Mouse (Mus musculus) frontal cortex, postnatal 36 days (tissue): ENCODE results near the gene Rapgef5.

Source experiments
- DNase-seq, 2 experiments: peaks; one replicate each; pipeline ENCODE4 v3.0.0; 2022; ENCODE audit warnings: low spot score in 2 of 2

Rapgef5 gene

GRCm38 (mm10) chr12:117612715-117613114 is 96.4 kb downstream of the Rapgef5 start:
- DNase-seq: no peak

- no peak for DNase-seq
Measured at GRCm38 (mm10) chr12:117619523-117620023, 103.3 kb downstream of the Rapgef5 start.

DNA sequence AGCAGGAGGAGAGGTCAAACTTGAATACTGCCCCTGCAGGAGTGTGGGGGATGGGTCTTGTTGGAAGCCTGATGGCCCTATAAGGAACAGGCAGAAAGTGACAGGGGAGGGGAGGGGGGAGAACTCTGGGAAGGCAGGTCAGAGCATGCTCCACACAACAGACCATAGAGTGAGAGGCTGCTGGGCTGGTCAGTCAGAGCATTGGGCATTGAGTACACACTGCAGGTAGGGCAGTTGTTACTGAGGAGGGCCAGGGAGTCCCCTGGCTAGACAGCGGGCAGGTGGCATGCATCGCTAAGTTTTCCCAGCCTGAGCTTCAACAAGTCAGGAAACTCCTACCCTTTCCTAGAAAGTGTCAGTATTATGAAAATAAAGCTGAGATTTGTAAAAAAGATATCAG is 106.7 kb downstream of the Rapgef5 start:
- no peak for DNase-seq

- no peak for DNase-seq
Measured at GRCm38 (mm10) chr12:117627311-117627710, 111.0 kb downstream of the Rapgef5 start.

GRCm38 (mm10) chr12:117628321-117629093 is 112.2 kb downstream of the Rapgef5 start:
- DNase-seq: no peak

DNA sequence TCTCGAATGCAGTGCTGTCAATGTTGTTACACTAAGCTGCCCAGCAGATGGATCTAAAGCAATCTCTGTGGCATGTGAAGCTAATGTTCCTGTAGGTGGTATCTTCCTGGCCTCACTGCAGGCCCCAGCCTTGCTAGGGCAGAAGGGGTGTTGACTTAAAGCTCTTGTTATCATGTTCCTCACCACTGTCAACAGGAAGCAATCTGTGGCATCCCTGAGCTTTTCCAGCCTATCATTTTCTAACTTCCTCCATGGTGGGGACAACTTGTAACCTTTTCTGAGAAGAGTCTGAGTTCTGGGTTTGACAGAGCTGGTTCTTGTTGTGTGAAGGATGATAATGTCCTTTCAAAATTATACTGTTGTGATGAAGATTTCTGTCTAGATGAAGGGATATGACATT is 115.9 kb downstream of the Rapgef5 start:
- DNase-seq: no peak

- DNase-seq: no peak
Measured at GRCm38 (mm10) chr12:117636139-117636772, 120.0 kb downstream of the Rapgef5 start.

DNA sequence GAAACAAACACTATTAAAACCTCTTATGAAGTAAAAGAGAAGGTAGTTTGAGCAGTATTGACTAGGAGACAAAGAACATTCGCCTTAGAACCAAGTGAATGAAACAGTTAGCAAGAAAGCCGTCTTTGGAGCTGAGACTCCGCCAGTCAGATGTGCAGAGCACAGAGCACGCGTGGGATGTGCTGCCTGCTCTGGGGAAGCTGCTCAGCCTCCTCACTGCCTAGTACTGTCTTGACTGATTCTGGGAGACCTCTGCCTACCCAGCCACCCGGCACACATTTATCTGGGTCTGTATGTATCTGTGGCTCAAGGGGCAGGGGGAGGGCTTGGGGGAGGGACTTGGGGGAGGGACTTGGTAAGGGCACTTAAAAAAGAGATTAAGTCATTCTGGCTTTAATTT is 120.7 kb downstream of the Rapgef5 start:
- DNase-seq: peak in 1 of 2 experiments; percentile 68

DNA sequence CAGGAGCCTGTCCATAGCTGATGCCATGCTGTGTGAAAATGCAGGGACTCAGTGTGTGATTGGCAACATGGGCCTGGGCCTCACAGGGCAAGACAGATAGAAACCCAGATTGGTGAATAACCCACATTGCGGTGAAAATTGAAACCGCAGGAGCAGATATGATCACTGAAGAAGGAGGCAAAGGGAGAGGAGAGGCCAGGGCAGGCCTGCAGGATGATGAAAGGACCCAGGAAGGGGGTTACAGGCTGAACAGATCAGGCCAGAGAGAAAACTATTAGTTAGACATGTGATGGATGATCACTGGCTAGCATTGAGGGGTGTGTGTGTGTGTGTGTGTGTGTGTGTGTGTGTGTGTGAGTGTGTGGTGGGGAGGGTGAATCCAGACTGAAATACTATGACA is 122.6 kb downstream of the Rapgef5 start:
- DNase-seq: no peak

- no peak for DNase-seq
Measured at GRCm38 (mm10) chr12:117639356-117640121, 123.3 kb downstream of the Rapgef5 start.

DNA sequence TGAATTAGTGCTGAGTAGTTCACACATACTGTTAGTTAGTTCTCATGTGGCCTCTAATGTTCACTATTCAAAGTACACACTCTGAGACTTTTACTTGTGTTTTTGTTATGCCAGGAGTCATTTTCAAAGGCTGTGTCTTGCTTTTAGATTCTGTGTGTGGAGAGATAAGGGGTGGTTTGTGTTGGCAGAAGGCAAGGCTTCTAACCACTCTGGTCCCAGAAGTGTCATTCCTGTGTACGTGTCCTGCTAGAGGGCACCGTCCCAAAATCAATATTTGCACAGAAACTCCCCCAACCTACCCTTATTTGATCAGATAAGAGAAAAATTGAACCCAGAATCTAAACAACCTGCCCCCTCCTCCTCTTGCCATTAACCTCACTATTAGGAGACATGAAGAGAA is 126.2 kb downstream of the Rapgef5 start:
- DNase-seq: no peak

- DNase-seq: no peak
Measured at GRCm38 (mm10) chr12:117645771-117646170, 129.5 kb downstream of the Rapgef5 start.

DNA sequence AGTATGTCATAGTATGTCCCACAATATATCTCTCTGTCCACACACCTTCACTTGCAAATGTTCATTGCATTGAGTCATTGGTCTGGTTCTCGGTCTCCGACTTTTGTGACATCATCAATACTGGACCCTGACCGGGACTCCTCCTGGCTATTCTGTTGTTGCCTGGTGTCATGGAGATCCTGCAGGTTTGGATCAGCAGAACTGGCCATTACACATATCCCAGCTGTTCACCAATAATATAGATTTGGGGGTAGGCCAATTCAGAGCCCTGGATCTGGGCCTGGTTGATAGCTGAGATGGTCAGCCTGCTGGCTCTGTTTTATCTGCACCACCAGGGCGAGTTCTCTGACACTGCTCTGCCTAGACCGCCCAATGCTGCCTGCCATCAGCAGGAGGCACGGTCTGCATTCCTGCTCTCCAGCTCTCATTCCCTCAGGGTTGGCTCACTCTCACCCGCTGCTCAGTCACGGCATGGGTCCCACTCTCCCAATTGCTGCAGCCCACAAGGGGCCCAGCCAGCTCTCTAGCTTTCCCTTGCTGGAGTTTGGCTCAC is 137.7 kb downstream of the Rapgef5 start:
- no peak for DNase-seq

DNA sequence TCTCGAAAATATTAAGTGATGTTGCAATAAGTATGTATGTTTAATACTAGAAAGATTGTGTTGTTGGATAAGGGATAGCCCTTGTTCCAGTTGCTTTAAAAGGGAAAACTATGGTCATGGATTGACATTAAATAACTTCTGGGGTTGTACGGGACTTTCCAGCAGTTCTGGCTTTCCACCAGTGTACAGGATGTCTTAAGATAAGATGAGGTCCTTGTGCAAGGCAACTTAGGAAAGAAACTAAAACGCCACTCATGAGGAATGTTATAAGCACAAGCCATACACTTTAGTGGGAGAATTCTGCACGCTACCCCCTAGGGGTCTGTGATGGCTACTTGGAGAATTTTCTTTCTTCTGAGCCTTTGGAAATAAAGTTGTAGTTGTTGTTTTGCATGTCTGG is 140.7 kb downstream of the Rapgef5 start:
- no peak for DNase-seq

DNA sequence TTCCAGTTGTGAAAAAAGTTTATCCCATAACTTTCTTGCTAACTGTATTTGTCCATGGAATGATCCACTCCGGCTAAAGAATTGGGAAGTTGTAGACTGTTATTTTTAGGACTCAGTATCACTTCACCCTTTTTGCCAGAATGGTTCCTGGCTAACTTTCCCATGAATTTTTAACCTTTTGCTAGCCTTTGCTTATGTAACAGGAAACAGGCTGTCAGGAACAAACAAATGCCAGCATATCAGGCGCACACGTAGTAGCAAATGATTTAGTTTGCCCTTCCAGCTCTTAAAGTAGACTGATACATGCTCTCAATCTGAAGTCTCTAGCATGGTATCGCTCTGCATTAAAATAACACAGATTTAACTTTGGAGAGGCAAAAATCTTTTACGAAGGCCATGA is 141.5 kb downstream of the Rapgef5 start:
- DNase-seq: no peak

DNA sequence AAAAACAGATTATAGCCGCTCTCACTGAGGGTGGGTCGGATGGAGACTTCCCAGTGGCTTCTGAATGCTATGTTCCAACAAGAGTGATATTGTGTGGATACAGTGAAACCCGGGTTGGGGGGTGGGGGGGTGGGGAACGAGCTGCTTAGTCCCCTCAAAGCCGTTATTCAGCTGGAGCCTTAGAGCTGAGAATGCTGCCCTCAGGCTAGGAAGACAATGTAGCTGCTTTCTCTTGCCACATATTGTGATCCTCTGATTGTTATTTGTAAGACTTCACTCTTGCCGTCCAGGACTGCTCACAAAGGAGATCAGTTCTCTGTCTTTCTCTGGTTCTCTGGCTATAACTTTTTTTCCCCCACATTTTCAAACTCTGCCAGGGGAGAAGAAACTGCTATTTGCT is 142.5 kb downstream of the Rapgef5 start:
- DNase-seq: no peak

DNA sequence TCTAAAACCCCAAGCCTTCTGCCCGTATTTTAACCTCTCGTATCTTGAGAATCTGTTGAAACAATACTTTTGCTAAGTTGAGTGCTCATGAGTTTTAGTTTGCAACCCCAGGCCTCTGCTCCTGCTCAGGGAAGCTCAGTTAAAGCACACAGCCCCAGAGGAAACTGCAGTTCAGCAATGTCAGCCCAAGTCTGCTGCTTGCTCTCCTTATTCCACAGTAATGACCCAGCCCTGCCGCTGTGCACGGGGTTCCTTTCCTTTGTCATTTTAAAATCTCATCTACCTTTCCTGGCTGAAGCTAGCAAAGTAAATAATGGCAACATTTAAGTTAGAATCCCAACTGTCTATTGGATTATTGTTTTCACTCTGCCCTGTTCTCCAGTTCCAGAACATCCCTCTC is 144.1 kb downstream of the Rapgef5 start:
- DNase-seq: no peak

DNA sequence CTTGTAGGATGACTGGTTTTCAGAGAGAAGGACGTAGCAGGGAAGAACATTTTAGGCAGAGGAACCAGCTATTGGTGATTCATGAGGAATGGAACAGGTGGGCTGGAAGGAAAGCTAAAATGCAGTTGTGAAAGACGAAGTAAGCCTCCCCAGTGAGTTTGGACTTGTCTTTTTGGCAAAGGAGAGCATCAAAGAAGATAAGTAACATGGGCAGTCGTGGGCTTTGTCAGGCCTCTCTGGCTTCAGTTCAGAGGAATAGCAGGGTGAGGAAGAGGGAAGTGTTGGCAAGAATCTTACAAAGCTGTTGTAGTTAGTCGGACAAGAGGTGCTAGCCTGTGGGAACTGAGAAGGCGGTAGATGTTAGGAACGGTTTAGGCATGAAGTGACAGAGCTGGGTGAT is 145.6 kb downstream of the Rapgef5 start:
- peak; percentile 29 to 38 for DNase-seq

GRCm38 (mm10) chr12:117663637-117664036 is 147.4 kb downstream of the Rapgef5 start:
- DNase-seq: no peak

DNA sequence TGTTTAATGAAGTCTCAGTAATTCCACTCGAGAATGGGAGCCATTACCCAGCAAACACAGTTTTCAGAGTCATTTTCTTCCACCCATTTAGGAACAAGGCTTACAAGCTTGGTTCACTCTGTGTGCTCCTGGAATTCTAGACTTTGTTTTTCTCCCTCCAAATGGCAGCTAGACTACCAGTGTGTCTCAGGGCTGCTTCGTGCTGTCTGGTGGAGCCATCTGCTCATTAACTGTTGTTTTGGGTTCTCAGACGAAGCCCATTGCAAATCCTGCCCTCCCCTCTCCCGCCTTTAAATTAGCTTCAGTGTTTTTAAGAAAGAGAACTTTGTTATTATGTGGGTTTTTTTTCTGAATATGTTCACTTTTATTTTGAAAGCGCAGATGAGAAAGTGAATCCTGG is 148.4 kb downstream of the Rapgef5 start:
- no peak for DNase-seq

DNA sequence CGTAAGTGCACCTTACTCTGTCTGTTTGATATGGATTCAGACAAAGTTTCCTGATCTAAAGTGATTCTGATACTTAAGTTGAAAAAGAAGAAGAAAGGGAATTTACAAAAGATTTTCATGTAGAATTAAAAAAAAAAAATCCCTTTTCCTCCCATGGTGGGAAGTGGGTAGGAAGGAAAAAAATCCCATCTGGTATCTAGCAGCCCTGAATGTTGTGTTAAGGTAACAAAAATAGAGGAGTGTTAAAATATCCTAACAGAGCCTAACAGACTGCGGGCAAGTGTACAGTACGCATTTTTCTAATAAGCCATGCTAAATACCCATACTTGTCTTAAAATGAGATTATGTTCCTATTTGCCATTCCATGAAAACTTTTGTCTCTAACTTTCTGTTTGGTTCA is 150.1 kb downstream of the Rapgef5 start:
- no peak for DNase-seq
